Mouse (Mus musculus) G1E (cell line): ENCODE measurements around the gene Dusp11. TPM values are rescaled to one million over a fixed set of nuclear protein-coding genes. Genes with fewer than 3 reads are reported as not detected.
"Not testable (repeated sequence)": the region's sequence is repeated elsewhere in the genome, so short reads cannot be mapped to it uniquely, and the experiment has no call there.

Experiments used
- ATAC-seq: 2 replicates; pipeline ENCODE4 v1.8.0; 2016; ENCODE audit warnings: mild to moderate bottlenecking; ENCODE audit not compliant: insufficient number of reproducible peaks, poor library complexity, low FRiP score, severe bottlenecking; ENCODE audit errors: extremely low read depth
- DNase-seq: peaks from one replicate; pipeline ENCODE4 v3.0.0; 2012; ENCODE audit warnings: low spot score
- H3K27me3 ChIP-seq: 2 replicates; pipeline ENCODE4 v1.6.1; 2012; ENCODE audit warnings: mild to moderate bottlenecking, low read length, inconsistent platforms; ENCODE audit not compliant: insufficient read depth
- H3K36me3 ChIP-seq: replicated peaks from 2 replicates; pipeline ENCODE3; 2012; ENCODE audit warnings: mild to moderate bottlenecking, inconsistent platforms
- H3K4me1 ChIP-seq: 2 replicates; pipeline ENCODE4 v1.6.1; 2012; ENCODE audit warnings: low read depth, low read length, inconsistent platforms, mixed read lengths; ENCODE audit not compliant: insufficient read depth
- H3K4me3 ChIP-seq: 2 replicates; pipeline ENCODE4 v1.5.1; 2012; ENCODE audit warnings: low read depth, mild to moderate bottlenecking, inconsistent platforms, low read length, moderate library complexity, mixed read lengths
- H3K9me3 ChIP-seq: replicated peaks from 2 replicates; pipeline ENCODE4 v1.6.1; 2012; ENCODE audit warnings: inconsistent platforms
- CTCF ChIP-seq: IDR thresholded peaks from 2 replicates; pipeline ENCODE4 v1.5.1; 2012; ENCODE audit warnings: low read depth, low read length, inconsistent platforms, mixed read lengths
- GATA1 ChIP-seq: IDR thresholded peaks from 2 replicates; pipeline ENCODE4 v1.6.1; 2012; ENCODE audit warnings: borderline replicate concordance, low read length, inconsistent platforms, mixed read lengths
- GATA2 ChIP-seq: IDR thresholded peaks from 2 replicates; pipeline ENCODE4 v1.6.1; 2012; ENCODE audit warnings: low read depth, low read length, inconsistent platforms, borderline replicate concordance
- POLR2AphosphoS5 ChIP-seq: IDR thresholded peaks from 2 replicates; pipeline ENCODE4 v1.6.1; 2012; ENCODE audit warnings: low read depth, low read length, inconsistent platforms; ENCODE audit not compliant: insufficient replicate concordance
- TAL1 ChIP-seq: conservative IDR thresholded peaks from 2 replicates; pipeline ENCODE4 v1.6.1; 2012; ENCODE audit warnings: low read depth, low read length, inconsistent platforms, mixed read lengths
- polyA plus RNA-seq: library from polyadenylated mRNA; stranded (reverse); fragments of >175 nt; gene quantifications from 2 replicates; pipeline ENCODE4 v1.2.3, GENCODE M21; 2012
- total RNA-seq, 2 experiments: library from RNA; stranded (forward) in 1 of 2; stranded (reverse) in 1 of 2; fragments of 200-1000 nt in 1 of 2; fragments of >200 nt in 1 of 2; fragmentation: Nextera tagmentation in 1 of 2; gene quantifications; 2 replicates each; pipeline ENCODE4 v1.2.3; 2014 to 2017

Gene Dusp11
- total and polyA plus RNA-seq, 3 experiments = 59.6 to 254 (median 82.0) TPM

DNA sequence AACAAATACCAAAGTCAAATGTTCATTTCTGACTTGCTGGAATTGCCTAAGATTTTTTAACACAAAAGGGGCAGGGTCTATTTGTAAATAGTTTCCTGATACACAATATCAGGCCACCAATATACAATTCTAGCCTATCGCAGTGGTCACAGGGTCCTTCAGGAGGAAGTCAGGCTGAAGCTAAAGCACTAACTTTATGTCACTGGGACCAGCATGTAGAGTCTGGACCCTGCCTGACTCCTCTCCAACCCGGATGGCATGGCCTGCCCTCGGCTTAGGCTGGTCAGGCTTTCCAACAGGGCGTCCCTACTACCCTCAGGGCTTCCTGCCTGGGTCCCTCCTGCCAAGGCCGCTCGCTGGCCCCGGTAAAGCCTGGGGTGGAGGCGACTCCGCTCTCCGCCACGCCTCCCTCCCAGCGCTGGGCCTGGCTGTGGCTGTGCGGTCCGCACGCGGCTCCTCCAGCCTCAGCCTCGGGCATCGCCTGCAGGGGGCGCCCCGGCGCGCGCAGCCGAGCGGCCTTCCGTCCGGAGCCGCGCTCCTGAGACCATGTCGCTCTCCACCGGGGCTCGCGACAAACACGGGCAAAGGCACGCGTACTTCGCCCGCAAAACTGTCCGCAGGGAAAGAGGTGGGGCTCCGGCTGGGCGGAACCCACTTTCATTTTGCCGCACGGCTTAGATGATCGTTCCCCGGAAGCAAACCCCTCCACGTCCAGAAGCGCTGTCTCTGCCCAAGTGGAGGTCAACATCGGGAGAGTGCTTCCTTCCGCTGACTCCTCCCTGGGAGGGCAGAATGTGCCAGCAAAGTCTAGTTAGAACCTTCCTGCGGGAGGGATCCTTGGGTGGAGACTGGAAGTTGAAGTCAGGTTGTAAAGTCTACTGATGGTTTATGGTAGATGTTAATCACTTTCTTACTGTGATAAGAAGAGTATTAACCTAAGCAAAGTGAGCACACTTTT, 24.7 kb downstream of the Dusp11 start:
- TF ChIP-seq POLR2AphosphoS5 = 0 out of 2 replicates have a peak, but pooled peaks have one; percentile 21
- peak; percentile 25 for TF ChIP-seq CTCF
- ATAC-seq (peak; percentile 83), DNase-seq (peak; percentile 81)
- H3K4me3 ChIP-seq = peak overlapping the region; percentile 73
- H3K27me3 ChIP-seq, H3K9me3 ChIP-seq: not testable (repeated sequence)
- peaks cover 39% of the 10 kb centered on the region for H3K36me3 ChIP-seq
- peaks cover 23% of the 10 kb centered on the region for H3K4me1 ChIP-seq

DNA sequence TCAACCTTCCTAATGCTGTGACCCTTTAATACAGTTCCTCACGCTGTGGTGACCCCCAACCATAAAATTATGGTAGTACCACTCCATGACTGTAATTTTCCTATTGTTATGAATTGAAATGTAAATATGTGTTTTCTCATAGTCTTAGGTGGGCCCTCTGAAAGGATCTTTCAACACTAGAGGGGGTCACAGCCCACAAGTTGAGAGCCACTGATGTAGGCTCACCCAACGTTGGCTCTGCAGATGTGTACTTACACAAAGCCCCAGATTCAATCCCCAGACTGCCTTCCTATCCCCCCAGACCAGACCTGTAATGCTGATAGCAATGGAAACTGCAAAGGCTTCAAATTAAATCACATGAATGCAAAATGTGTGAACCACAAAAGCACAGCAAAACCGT, 25.8 kb downstream of the Dusp11 start:
- Histone ChIP-seq H3K4me1 (peaks cover 23% of the 10 kb centered on the region), H3K27me3 (no peaks in the 10 kb centered on the region), H3K4me3 (no peak overlapping the region), H3K9me3 (no peaks in the 10 kb centered on the region), H3K36me3 (peaks cover 39% of the 10 kb centered on the region)
- DNase-seq = no peak
- ATAC-seq = no peak
- TF ChIP-seq CTCF (no peak), POLR2AphosphoS5 (no peak), GATA1 (no peak), GATA2 (no peak)

DNA sequence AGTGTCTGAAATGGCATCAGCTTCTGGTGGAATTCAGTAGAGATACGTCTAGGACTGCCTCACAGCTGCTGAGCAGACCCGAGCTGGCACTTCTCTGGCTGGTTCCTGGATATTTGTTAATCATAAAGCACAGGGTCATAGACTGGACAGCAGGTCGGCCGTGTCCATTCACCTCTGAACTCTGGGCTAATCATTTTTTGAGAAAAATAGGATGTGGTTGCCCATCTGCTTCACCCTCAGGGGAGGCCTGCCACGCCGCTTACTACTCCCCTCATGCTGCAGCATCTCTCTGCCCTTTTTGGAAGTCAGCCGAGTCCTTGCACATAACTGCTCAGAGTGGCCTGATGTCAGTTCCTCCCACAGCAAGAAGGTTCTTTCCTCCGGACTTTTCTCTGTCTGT, 27.4 kb downstream of the Dusp11 start:
- Histone ChIP-seq H3K4me1 (peaks cover 23% of the 10 kb centered on the region), H3K9me3 (no peaks in the 10 kb centered on the region), H3K36me3 (peaks cover 52% of the 10 kb centered on the region), H3K27me3 (no peaks in the 10 kb centered on the region), H3K4me3 (no peak overlapping the region)
- TF ChIP-seq CTCF = no peak
- TF ChIP-seq GATA2 = no peak
- TF ChIP-seq TAL1 = no peak
- no peak for TF ChIP-seq GATA1
- no peak for TF ChIP-seq POLR2AphosphoS5
- ATAC-seq (no peak), DNase-seq (no peak)

DNA sequence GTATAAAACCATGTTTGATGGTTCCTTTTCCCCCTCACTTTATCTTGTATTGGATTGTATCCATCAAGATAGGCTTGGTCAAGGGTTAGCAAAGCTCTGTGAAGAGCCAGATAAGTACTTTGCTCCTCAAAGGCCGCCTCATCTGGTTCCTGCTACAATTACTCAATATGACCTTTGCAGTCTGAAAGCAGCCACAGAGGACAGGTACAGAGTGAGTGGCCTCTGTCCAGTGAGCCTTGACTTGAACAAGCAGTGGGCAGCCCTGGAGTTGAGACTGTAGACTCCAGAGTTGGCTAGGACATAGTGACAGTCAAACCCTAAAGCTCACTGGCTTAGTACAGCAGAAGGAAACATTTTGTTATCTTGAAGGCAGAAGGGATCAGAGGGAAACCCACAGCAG, 32.2 kb downstream of the Dusp11 start:
- H3K9me3 ChIP-seq = no peaks in the 10 kb centered on the region
- DNase-seq = no peak
- H3K4me3 ChIP-seq = no peak overlapping the region
- peaks cover 88% of the 10 kb centered on the region for H3K36me3 ChIP-seq
- TF ChIP-seq TAL1 (no peak), GATA1 (no peak), GATA2 (no peak), POLR2AphosphoS5 (no peak), CTCF (no peak)
- H3K4me1 ChIP-seq = 0 out of 2 replicates have a peak, but pooled peaks cover 3% of the 10 kb centered on the region
- no peaks in the 10 kb centered on the region for H3K27me3 ChIP-seq
- no peak for ATAC-seq

DNA sequence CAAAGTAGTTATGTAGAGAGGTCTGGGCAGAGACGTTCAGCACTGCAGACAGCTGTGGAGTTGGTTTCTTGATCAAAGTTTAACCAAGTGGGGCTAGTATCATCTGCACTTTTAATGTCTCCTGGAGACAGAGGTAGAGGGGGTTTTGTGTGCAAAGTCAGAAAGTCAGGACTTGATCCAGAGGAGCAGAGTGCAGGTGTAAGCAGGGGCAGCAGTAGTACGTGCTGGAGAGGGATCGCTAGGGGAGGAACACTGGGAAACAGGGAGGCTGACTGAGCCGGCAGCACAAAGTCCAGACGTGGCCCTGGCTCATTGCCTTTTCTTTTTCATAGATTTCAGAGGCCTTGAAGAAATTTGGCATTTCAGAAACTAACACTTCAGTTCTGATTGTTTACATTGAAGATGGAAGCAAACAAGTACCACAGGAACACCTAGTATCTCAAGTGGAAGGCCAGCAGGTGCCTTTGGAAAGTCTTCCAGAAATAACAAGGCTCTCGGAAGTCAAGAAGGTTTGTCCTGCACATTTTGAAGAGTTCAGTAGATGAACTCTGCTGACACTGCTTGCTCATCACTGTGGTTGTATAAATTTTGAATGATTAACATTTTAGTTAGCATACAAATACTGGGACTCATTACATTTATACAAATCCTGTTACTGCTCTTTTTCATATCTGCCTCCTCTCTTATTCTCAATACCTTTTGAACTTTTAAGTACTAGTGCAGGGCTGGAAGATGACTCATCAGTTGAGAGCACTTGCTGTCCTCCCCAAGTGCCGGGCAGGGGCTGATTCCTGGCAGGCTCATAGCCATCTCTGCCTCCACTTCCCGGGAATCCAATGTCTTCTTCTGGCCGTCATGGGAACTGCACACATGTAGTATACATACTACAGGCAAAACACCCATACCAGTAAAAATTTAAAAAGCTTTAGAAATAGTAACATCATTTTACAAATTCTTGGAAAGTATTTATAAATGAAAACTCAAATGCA, 33.7 kb downstream of the Dusp11 start:
- no peaks in the 10 kb centered on the region for H3K27me3 ChIP-seq
- H3K36me3 ChIP-seq = peaks cover 90% of the 10 kb centered on the region
- TF ChIP-seq POLR2AphosphoS5 (no peak), GATA2 (no peak), GATA1 (no peak), TAL1 (no peak), CTCF (no peak)
- H3K4me3 ChIP-seq = no peak overlapping the region
- H3K9me3 ChIP-seq = no peaks in the 10 kb centered on the region
- H3K4me1 ChIP-seq = peaks cover 5% of the 10 kb centered on the region; the same call in 1 of the 2 replicates
- ATAC-seq (no peak), DNase-seq (no peak)

DNA sequence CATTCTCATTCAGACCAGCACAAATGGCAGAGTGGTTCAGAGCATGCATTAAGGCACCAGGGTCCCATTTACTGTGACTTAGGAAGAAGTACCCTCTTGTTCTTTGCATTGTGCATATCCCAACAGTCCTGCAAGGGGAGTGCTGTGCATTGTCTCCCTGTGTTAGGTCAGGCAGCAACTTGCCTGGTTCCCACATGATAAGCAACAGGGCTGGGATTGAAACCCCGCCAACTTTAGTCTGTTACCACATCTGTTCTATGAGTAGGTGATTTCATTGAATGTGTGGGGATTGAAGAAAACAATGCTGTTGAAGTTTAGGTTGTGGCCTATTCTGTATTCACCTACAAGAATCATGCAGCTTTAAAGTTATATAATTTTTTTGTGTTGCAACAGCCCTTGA, 34.8 kb downstream of the Dusp11 start:
- ATAC-seq (no peak), DNase-seq (no peak)
- Histone ChIP-seq H3K4me3 (no peak overlapping the region), H3K27me3 (no peaks in the 10 kb centered on the region), H3K36me3 (peaks cover 89% of the 10 kb centered on the region), H3K4me1 (peaks cover 5% of the 10 kb centered on the region; the same call in 1 of the 2 replicates), H3K9me3 (no peaks in the 10 kb centered on the region)
- TF ChIP-seq CTCF (no peak), GATA2 (no peak), TAL1 (no peak), GATA1 (no peak), POLR2AphosphoS5 (no peak)
